Mouse (Mus musculus): Measurements from ENCODE around the gene Cxcl15.

The Cxcl15 gene

DNA sequence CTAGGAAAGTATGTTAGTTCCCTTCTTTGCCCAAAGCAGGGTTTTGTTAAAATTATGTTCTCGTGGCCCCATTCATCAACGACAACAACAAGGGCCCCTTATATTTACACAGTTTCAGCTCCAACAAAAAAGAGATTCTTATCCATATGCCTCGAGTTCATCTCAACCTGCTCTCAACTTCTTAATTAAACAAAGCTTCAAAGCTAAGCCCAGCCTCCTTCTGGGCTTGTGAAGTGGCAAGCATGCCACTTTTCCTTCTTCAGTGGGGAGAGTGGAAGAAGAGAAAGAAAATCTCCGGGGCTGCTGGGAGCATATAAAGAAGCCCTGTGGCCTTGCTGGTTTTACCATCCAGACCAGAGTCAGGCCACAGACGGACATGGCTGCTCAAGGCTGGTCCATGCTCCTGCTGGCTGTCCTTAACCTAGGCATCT is at the start of gene Cxcl15:
Gene Cxcl15 (plus strand): TSS at position 340 of the 431 bp plus-strand sequence.
- DNase-seq (ENCODE audit: low read depth) = no peak

DNA sequence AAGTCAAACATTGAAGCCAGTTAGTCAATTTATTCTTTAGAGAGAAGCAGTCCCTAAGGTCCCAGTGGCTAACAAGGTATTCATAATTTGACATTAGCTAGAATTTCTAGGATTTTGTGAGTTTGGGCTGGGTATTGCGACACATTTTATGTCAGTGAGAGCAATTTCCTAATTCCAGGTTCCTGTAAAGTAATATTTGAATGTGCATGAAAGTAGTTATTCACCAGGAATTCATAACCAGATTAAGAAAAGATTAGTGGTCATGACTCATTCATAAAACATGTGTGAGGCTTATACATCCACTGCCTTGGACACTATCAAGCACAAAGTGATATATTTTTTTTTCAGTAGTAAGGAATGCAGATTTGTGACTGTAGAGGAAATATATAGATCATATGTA is 40.4 kb upstream of the Cxcl15 start:
- DNase-seq (ENCODE audit: low read depth) = no peak

DNA sequence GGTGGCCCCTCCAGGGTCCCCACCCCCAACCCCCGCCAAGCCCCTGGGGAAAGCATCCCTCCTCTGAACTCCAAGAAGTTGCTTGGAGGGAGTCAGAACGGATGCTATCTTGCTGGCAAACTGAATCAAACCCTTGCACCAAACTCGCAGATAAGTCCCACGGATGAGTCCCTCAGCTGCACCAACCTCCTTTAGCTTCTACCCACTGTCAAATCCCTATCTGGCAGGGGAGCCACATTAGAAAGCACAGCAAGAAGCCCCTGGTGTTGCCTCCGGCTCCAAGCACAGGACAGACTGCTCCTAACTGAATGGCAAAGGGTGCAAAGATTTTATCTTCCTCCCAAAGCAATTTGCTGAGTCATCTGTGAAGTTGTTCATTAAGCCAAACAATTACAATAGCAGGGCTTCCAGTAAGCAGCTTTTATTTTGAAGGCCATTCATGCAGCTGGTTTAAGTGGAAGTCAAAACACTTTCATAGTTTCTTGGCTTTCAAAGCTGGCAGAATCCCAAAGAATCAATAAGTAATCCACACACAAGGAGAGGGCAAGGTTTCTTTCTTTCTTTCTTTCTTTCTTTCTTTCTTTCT is 36.2 kb upstream of the Cxcl15 start:
- DNase-seq (ENCODE audit: low read depth) = no peak

DNA sequence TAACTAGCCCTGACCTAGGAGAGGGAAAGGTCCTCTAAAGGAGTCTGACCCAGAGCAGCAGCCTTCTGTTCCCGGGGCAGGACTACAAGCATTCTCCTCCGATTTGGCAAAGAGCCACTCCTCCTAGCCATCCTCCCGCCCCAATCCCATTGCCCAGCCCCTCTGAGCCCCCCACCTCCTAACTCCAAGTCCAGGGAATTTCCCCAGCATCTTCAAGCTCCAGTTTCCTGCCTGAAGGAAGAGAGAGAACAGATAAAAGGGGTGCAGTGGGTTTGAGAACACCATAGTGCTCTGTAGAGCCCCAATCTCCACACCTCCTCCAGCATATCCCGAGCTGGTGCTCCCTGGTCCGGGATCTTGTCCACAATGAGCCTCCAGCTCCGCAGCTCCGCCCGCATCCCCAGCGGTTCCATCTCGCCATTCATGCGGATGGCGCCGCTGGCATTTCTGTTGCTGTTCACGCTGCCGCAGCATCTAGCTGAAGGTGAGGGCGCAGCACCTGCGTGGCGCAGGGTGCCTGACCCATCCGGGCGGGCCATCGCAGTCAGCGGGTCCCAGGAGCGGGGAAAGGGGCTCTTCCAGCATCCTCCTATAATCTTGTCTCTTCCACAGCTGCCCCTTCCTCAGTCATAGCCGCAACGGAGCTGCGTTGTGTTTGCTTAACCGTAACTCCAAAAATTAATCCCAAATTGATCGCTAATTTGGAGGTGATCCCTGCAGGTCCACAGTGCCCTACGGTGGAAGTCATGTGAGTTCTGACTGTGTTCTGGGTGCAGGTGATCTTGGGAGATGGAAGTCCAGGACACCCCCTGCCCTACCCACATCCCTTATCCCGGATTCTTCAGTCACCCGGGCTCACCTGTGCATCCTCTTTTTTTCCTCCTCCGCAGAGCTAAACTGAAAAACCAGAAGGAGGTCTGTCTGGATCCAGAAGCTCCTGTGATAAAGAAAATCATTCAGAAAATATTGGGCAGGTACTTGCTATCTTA is 35.0 kb upstream of the Cxcl15 start, which contains the start of gene Cxcl5:
Gene Cxcl5 (plus strand): TSS at position 284 of the 989 bp plus-strand sequence.
- DNase-seq (ENCODE audit: low read depth) = no peak

DNA sequence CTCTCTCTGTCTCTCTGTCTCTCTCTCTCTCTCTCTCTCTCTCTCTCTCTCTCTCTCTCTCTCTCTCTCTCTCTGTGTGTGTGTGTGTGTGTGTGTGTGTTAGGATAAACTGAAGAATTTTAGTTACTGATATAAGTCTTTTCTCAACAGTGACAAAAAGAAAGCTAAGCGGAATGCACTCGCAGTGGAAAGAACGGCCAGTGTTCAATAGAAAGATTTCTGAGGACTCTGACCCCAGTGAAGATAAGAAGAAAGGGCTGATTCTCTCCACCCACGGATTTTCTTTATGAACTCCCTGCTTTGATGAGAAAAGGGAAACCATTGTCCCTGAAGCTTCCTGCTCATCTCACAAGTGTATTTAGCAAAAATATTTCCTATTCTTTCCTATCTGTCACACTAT is 34.0 kb upstream of the Cxcl15 start:
- no peak for DNase-seq (ENCODE audit: low read depth)

DNA sequence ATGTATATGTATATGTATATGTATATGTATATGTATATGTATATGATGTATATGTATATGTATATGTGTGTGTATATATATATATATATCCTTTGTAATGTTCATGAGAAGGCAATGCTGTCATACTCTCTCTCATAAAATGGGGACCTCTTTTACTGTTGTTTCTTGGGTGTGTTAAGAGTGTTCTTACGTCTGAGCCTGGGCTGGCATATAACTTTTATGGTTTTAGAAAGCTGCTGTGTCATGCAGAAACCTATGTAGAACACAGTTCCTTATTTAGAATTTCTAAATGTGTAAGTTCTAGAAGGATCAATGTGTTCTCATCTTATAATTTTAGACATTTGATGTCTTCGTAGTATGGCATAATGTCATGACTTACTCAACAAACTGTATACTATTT is 33.5 kb upstream of the Cxcl15 start:
- no peak for DNase-seq (ENCODE audit: low read depth)

DNA sequence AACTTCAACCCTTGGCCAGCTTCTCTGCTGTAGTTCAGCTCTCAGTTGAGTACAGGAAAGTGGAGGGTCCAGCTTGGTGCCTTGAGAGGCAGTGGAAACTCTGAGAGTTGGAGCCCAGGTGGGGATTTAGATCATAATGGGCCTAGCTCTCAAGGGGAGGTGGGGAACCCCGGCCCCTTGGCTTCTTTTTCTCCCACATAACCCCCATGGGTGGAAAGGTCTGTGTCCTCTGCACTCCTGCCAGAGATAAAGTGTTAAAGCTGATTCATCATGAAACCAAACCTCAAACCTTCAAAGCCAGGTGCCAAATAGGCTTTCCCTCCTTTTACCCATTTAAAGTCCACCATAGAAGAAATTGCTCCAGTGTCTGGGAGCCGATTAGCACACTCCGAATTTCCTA is 32.5 kb upstream of the Cxcl15 start:
- no peak for DNase-seq (ENCODE audit: low read depth)

DNA sequence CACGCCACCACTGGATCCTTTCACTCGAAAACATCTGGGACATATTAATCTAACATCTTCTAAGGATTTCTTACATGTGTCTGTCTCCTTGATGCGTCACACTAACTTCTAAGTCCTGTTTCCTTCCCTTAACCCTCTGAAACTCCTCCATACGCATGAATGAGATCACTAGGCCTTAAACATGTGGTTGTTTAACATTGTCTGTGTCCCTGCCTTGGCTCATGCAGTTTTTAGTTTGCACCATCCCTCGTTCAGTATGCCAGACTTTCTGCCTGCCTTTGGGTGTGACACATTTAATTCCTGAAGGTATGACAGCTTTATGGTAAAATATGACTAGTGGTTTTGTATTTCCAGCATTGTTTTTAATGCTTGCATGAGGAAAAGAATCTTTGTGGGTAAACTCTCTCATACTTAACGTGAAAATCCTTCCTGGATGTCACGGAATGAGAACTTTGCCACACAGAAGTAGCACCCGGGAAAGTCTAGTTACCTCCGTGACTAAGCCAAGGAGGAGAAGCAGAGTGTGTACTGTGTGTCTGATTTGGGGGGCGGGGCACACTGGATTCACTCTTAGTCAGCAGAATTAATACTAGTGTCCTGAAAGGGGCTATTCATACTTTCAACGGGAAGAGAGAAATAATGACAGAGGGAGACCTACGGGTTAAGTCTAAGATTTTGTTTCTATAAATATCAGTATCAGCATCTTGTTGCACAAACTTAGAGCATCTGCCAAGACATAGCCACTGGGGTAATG is 30.2 kb upstream of the Cxcl15 start:
- no peak for DNase-seq (ENCODE audit: low read depth)

DNA sequence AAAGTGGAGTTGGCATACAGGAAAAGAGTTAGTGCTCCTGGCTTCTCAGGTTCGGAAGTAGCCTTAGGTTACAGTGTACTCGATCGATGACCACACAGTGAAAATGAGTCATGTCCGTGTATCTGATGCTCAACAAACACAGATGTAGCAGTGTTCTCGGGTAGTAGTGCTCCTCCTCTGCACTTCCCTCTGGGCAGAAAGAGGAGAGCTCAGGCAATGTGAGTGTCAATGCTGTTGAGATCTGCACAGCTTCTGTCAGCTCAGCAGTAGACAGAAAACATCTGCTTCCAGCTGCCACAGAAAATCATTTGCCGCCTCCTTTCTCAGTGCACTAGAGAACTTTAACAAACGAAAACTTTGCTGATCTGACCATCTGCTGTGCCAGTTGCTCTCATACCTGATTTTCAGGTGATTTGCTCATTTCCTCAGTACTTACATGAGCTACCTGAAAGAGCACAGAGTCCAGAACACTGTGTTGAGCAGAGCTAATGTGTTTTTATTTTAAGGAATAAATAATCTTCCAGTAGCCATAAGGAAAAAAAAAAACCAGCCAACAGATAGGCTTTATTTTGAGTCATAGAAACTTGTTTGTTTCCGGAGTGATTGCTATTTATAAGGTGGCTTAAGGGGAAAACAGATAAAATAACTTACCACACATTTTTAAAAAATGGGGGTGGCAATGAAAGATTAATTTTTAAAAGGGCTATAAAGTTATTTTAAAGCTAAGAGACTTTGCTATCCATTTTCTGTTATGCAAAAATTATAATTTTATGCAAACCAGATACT is 28.3 kb upstream of the Cxcl15 start:
- no peak for DNase-seq (ENCODE audit: low read depth)

DNA sequence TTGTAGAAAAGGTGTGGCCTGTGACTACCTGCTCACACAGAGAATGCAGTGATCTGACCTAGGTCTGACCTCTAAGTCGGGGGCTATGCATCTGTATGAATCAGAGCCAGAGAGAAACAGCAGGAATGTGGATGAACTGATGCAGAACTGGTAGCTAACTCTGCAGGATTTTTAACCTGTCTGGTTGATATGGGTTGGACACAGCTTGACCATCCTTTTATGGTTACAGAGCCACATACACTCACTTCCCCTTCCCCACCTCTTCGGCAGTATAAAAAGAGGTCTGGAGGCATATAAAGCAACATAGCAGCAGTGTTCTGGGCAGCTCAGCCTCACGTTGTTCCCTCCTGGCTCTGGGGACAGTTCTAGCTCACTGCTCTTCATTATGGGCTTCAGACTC is 26.1 kb upstream of the Cxcl15 start, which contains the start of gene Ppbp:
Gene Ppbp (plus strand): TSS at position 301 of the 400 bp plus-strand sequence.
- no peak for DNase-seq (ENCODE audit: low read depth)

DNA sequence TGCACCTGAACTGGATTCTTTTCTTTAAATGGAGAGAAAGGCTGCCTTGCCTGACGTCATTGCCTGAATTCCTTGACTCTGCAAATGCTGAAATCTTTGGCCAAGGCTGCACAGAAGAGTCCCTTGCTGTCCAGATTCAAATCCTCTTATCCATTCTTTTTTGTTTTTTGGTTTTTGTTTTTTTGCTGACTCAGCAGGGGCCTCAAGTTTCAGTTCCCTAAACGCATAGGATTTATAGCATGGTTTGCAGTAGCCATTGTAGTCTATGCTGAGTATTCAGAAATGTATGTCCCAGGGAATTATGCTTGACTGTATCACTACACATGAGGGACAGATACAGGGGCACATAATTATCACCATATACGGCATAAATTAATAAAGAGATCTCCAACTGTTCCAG is 23.0 kb upstream of the Cxcl15 start:
- no peak for DNase-seq (ENCODE audit: low read depth)

DNA sequence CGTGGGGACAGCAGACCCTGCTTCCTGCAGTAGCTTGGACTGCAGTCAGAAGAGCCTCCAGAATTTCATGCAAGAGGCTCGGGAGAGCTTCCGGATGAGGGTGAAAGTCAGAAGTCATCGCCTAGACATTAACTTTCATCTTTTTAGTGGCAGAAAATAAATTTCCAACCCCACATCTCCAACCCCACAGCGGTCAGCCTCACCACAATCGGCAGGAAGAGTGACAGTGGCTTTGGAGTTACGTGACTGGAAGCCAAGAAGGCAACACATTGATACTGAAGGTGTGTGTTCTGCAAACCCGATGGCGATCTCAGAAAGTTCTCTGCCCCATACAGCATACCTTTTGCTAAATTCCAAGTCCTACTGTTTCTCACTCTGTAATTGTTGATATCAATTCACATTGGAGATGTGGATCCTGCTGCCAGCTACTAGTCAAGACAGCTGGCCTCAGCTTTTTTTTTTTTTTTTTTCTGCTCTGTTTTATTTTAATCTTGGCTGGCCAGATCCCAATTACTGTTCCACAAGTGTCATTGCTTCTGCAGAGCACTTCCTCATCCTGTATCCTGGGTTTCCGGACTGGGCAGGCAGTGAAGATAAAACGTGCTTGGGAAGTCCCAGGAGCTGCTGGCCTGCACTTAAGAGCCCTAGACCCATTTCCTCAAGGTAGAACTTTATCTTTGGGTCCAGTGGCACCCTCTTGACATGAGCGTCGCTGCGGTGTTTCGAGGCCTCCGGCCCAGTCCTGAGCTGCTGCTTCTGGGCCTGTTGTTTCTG is 22.3 kb upstream of the Cxcl15 start, which contains the start of gene Pf4:
Gene Pf4 (plus strand): TSS at position 556 of the 774 bp plus-strand sequence.
- no peak for DNase-seq (ENCODE audit: low read depth)

DNA sequence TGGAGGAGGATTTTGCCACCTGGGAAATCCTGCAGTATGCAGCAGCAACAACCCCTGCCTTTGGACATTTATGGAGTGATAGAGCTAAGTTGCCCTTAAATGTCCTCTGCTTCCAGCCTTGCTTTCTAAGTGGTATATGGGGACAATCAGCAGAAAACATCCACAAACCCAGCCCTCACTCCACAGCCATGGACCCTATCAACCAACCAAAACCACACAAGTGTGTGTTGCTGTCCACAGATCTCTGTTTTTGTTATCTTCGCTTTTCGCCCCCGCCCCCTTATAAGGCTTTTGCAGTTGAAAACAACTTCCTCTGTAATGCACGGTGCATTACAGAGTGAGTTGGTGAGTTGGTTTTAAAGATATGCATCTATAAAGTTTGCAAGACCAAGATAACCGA is 18.8 kb upstream of the Cxcl15 start:
- peak; percentile 10 for DNase-seq (ENCODE audit: low read depth)

DNA sequence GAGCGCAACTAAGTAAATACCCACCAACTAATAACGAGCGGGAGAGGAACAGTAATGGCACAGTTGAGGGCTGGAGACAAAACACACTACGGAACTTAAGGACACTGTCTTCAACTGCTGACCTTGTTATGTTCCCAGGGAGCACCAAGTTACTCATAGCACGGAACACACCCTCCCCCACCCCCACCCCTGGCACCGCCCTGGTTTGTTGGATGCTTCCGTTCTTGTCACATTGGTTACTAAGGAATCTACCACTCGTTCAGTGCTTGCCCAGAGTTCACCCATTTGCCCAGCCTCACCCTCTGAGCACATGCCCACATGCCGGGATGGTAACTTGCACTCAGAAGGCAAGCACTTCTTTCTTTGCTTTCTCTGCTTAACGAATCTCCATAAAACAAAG is 16.7 kb upstream of the Cxcl15 start:
- no peak for DNase-seq (ENCODE audit: low read depth)

DNA sequence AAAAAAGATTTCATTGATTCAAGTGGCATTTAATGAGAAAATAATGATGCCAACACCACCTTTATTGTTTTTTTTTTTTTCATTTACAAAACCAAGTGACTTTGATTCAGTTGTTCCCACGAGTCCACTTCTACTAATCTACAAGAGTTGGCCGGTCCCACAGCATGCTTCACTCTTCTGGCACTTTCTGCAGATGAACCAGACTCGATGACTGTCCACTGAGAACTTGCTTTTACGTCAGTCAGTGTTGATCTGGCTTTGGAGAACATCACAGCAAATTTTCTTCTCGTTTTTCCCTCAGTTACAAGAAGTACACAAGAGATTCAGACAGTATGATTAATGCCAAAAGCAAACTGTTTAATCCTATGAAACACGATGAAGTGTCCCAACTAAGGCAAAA is 15.5 kb upstream of the Cxcl15 start:
- DNase-seq (ENCODE audit: low read depth) = no peak

DNA sequence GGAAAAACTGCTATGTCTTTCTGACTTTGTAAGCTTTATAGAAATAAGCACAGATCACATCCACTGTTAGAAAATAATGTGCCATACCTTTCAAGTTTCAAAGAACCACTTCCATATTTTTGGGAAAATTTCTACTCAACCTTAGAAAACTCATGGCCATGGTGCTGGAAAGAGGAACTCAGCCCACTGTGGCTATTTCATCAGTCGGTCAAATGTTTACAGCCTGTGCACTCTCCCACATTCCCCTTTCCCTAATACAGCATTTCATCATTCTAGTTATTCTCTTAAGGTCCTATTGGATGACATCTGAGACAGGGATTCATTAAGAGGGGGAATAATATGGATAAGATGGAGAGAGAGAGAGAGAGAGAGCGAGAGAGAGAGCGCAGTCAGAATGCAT is 10.6 kb upstream of the Cxcl15 start:
- no peak for DNase-seq (ENCODE audit: low read depth)

DNA sequence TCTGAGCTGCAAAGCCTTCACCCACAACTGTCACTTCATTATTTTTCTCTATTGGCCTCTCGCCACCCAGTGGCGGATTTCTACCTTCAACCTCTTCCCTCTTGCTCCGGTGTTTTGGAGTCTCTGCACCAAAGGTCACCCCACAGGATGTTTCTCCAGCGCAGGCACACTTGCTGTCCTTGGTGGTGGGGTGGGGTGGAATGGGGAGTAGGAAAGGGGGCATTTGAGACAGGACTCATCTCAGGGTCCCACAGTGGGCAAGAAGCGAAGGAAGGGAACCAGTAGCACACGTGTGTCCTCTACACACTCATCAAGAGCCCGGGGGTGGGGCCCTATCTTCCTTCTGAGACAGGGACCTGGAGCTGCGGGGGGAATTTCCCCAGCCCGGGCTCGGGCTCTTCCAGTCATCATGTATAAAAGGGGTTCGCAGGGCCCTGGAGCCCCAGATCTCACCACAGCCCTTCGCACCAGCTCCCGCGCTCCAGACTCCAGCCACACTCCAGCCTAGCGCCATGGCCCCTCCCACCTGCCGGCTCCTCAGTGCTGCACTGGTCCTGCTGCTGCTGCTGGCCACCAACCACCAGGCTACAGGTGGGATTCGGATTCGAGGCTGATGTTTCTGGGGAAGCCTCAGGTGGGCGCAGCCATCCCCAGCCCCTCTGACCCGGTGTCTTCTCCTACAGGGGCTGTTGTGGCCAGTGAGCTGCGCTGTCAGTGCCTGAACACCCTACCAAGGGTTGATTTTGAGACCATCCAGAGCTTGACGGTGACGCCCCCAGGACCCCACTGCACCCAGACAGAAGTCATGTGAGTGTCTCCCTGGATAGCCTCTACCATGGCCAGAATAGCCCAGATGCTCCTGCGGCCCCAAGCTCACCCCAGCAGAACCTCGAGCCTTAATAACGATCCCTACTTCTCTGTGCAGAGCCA is 8.4 kb upstream of the Cxcl15 start, which contains the start of gene Cxcl3:
Gene Cxcl3 (plus strand): TSS at position 445 of the 930 bp plus-strand sequence.
- DNase-seq (ENCODE audit: low read depth) = no peak

DNA sequence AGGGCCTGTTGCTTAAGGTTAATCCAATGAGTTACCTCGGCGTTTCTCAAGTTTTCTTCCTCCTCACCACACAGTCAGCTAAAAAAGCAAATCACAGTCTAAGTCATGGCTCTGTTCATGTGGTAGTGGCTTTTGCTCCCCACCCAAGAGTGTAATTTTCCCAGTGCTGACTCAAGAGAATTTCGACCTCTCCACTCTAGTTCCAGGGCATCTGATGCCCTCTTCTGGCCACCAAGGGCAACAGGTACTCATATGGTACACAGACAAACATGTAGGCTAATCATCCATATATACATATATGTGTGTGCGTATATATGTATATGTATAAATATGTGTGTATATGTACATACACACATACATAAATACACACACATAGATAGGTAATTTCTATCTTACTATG is 6.2 kb upstream of the Cxcl15 start:
- no peak for DNase-seq (ENCODE audit: low read depth)

DNA sequence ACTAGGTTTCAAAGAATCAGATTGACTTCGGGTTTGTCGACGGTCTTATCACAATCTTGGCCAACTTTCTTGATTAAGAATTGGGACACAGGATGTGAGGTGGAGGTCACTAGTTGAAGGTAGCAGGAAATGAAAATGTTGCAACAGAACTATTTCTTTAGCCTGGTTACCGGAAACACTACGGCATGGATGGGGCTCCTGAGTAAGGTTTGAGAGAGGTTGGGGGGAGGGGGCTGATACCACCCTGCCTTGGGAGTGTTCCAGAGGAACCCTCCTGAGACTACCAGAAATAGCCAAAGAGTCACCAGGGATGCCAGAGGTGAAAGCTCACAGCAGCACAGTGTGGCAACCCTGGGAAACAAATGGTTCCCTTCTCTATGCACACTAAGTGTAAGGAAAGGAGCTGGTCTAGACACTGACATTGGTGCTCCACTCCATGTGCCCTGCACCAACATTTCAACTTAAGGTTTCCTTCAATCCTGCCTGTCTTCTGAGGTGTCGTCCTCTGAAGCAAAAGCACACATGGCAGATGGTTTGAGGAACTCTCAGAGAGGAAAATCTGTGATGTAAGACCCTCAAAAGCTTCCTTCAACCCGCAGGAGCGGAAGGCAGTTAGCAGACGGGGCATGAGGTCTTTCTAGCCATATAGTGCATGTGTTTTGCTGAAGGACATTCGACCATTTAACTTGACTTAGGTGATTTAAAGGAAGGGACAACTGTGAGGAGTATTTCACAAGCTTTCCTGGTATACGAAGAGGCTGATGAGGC is 4.8 kb upstream of the Cxcl15 start:
- no peak for DNase-seq (ENCODE audit: low read depth)

Measured in c-Kit-positive CD71-positive TER-119-negative erythroid progenitor cells, embryonic 14.5 days (primary cell).